Mouse (Mus musculus) heart, embryonic 12.5 days (tissue): ENCODE data around the gene Mrpl45. TPM values are rescaled to one million over a fixed set of nuclear protein-coding genes. Genes with fewer than 3 reads are reported as not detected.

Source experiments
- ATAC-seq: fragments of 200-750 bp; cut with Nextera tagmentation; 2 replicates; pipeline ENCODE4 v1.8.0; 2017; ENCODE audit warnings: moderate TSS enrichment, moderate library complexity; ENCODE audit not compliant: insufficient number of reproducible peaks, low FRiP score
- H3K27ac ChIP-seq: fragments of 300-500 bp; sonication (generic); 2 replicates; pipeline ENCODE4 v1.5.1; 2016; ENCODE audit warnings: mild to moderate bottlenecking, moderate library complexity; ENCODE audit not compliant: poor library complexity, severe bottlenecking
- H3K27me3 ChIP-seq: fragments of 300-500 bp; sonication (generic); replicated peaks from 2 replicates; pipeline ENCODE4 v1.6.1; 2016; ENCODE audit warnings: mild to moderate bottlenecking, moderate library complexity
- H3K36me3 ChIP-seq: fragments of 300-500 bp; sonication (generic); 2 replicates; pipeline ENCODE4 v1.6.1; 2016; ENCODE audit warnings: mild to moderate bottlenecking, moderate library complexity
- H3K4me1 ChIP-seq: fragments of 300-500 bp; sonication (generic); replicated peaks from 2 replicates; pipeline ENCODE4 v1.6.1; 2016; ENCODE audit warnings: mild to moderate bottlenecking
- H3K4me2 ChIP-seq: fragments of 300-500 bp; sonication (generic); 2 replicates; pipeline ENCODE4 v1.6.1; 2016; ENCODE audit warnings: mild to moderate bottlenecking, moderate library complexity
- H3K4me3 ChIP-seq: fragments of 300-500 bp; sonication (generic); 2 replicates; pipeline ENCODE4 v1.5.1; 2016; ENCODE audit warnings: mild to moderate bottlenecking
- H3K9ac ChIP-seq: fragments of 300-500 bp; sonication (generic); 2 replicates; pipeline ENCODE4 v1.6.1; 2016; ENCODE audit warnings: mild to moderate bottlenecking, moderate library complexity
- H3K9me3 ChIP-seq: fragments of 300-500 bp; sonication (generic); replicated peaks from 2 replicates; pipeline ENCODE4 v1.6.1; 2016; ENCODE audit warnings: mild to moderate bottlenecking, moderate library complexity
- whole genome bisulfite sequencing: fragments of 180-500 bp; shearing (Covaris S2); methylation state at CpG from one replicate; pipeline ENCODE4 v1.1.7; 2016; 5-methylcytosine and 5-hydroxymethylcytosine counted together
- polyA plus RNA-seq: library from polyadenylated mRNA; unstranded; fragments of >200 nt; fragmentation: Nextera tagmentation; extraction: Ambion mirVana; gene quantifications from 2 replicates; pipeline ENCODE4 v1.2.1, GENCODE M21; 2016

The Mrpl45 gene
- polyA plus RNA-seq, 1 experiment from 2014 or later: 63.4 TPM

- Histone ChIP-seq H3K4me2 (peak overlapping the region; percentile 74), H3K9ac (peak overlapping the region; percentile 100), H3K27ac (peak overlapping the region; percentile 98), H3K9me3 (no peaks in the 10 kb centered on the region), H3K4me3 (peak overlapping the region; percentile 84), H3K27me3 (no peaks in the 10 kb centered on the region), H3K36me3 (no peaks in the 10 kb centered on the region), H3K4me1 (peaks cover 25% of the 10 kb centered on the region)
- WGBS: under 1% methylated on average over 51 of the region's 64 CpGs
- peak; percentile 77 for ATAC-seq
These were observed 35.9 kb upstream of the Mrpl45 start for GRCm38 (mm10) chr11:97279405-97280215.

GRCm38 (mm10) chr11:97280216-97280861, 35.2 kb upstream of the Mrpl45 start, which contains the start of gene Npepps:
Gene Npepps (minus strand): TSS chr11:97280638.
- Histone ChIP-seq H3K36me3 (no peaks in the 10 kb centered on the region), H3K9ac (peak within 1 kb of the TSS; percentile 100), H3K9me3 (no peaks in the 10 kb centered on the region), H3K27me3 (no peaks in the 10 kb centered on the region), H3K4me2 (peak within 1 kb of the TSS; percentile 74), H3K27ac (peak within 1 kb of the TSS; percentile 98), H3K4me1 (peaks cover 25% of the 10 kb centered on the region), H3K4me3 (peak within 1 kb of the TSS; percentile 84)
- WGBS: under 1% methylated on average over 49 of the region's 83 CpGs
- peak; percentile 85 for ATAC-seq

GRCm38 (mm10) chr11:97282179-97282578, 33.3 kb upstream of the Mrpl45 start:
- peaks cover 24% of the 10 kb centered on the region for H3K4me1 ChIP-seq
- no peak overlapping the region for H3K9ac ChIP-seq
- 82% methylated on average over 6 of the region's 6 CpGs for WGBS
- H3K27ac ChIP-seq: no peak overlapping the region
- H3K4me3 ChIP-seq: no peak overlapping the region
- H3K27me3 ChIP-seq: no peaks in the 10 kb centered on the region
- H3K9me3 ChIP-seq: no peaks in the 10 kb centered on the region
- no peaks in the 10 kb centered on the region for H3K36me3 ChIP-seq
- no peak overlapping the region for H3K4me2 ChIP-seq
- no peak for ATAC-seq

- H3K9me3 ChIP-seq: no peaks in the 10 kb centered on the region
- H3K4me3 ChIP-seq: no peak overlapping the region
- WGBS: 65% methylated on average over 4 of the region's 4 CpGs
- no peaks in the 10 kb centered on the region for H3K36me3 ChIP-seq
- no peak overlapping the region for H3K9ac ChIP-seq
- peaks cover 10% of the 10 kb centered on the region for H3K4me1 ChIP-seq
- H3K27ac ChIP-seq: no peak overlapping the region
- no peaks in the 10 kb centered on the region for H3K27me3 ChIP-seq
- no peak for ATAC-seq
- H3K4me2 ChIP-seq: no peak overlapping the region
These were observed 30.7 kb upstream of the Mrpl45 start for GRCm38 (mm10) chr11:97284854-97285253.

GRCm38 (mm10) chr11:97285852-97286775, 29.4 kb upstream of the Mrpl45 start:
- H3K9ac ChIP-seq: no peak overlapping the region
- H3K27ac ChIP-seq: 0 out of 2 replicates have a peak overlapping the region, but pooled peaks have one; percentile 31
- H3K9me3 ChIP-seq: no peaks in the 10 kb centered on the region
- whole genome bisulfite sequencing: 64% methylated on average over 9 of the region's 9 CpGs
- no peak overlapping the region for H3K4me2 ChIP-seq
- H3K4me3 ChIP-seq: no peak overlapping the region
- peaks cover 10% of the 10 kb centered on the region for H3K4me1 ChIP-seq
- H3K27me3 ChIP-seq: no peaks in the 10 kb centered on the region
- H3K36me3 ChIP-seq: no peaks in the 10 kb centered on the region
- ATAC-seq: no peak

GRCm38 (mm10) chr11:97286973-97287372, 28.5 kb upstream of the Mrpl45 start:
- H3K27ac ChIP-seq: no peak overlapping the region
- no peaks in the 10 kb centered on the region for H3K36me3 ChIP-seq
- H3K27me3 ChIP-seq: no peaks in the 10 kb centered on the region
- no peak overlapping the region for H3K9ac ChIP-seq
- ATAC-seq: no peak
- no peak overlapping the region for H3K4me3 ChIP-seq
- H3K4me1 ChIP-seq: peaks cover 10% of the 10 kb centered on the region
- H3K9me3 ChIP-seq: no peaks in the 10 kb centered on the region
- 62% methylated on average over 6 of the region's 6 CpGs for WGBS
- H3K4me2 ChIP-seq: no peak overlapping the region

GRCm38 (mm10) chr11:97287643-97288042, 27.9 kb upstream of the Mrpl45 start:
- Histone ChIP-seq H3K9me3 (no peaks in the 10 kb centered on the region), H3K4me2 (no peak overlapping the region), H3K27me3 (no peaks in the 10 kb centered on the region), H3K4me1 (peaks cover 10% of the 10 kb centered on the region), H3K36me3 (no peaks in the 10 kb centered on the region), H3K4me3 (no peak overlapping the region), H3K27ac (no peak overlapping the region), H3K9ac (no peak overlapping the region)
- ATAC-seq: no peak

GRCm38 (mm10) chr11:97289276-97290230, 26.0 kb upstream of the Mrpl45 start:
- 51% methylated on average over 12 of the region's 12 CpGs for WGBS
- H3K27me3 ChIP-seq: no peaks in the 10 kb centered on the region
- ATAC-seq: no peak
- H3K4me1 ChIP-seq: peaks cover 10% of the 10 kb centered on the region
- no peaks in the 10 kb centered on the region for H3K36me3 ChIP-seq
- H3K9me3 ChIP-seq: no peaks in the 10 kb centered on the region
- H3K9ac ChIP-seq: no peak overlapping the region
- H3K27ac ChIP-seq: no peak overlapping the region
- no peak overlapping the region for H3K4me2 ChIP-seq
- no peak overlapping the region for H3K4me3 ChIP-seq

- Histone ChIP-seq H3K9me3 (no peaks in the 10 kb centered on the region), H3K4me1 (peaks cover 2% of the 10 kb centered on the region; the same call in 1 of the 2 replicates), H3K27me3 (no peaks in the 10 kb centered on the region), H3K9ac (no peak overlapping the region), H3K4me3 (no peak overlapping the region), H3K27ac (no peak overlapping the region), H3K36me3 (no peaks in the 10 kb centered on the region), H3K4me2 (no peak overlapping the region)
- WGBS: 86% methylated on average over 1 of the region's 1 CpGs
- no peak for ATAC-seq
These were observed 22.8 kb upstream of the Mrpl45 start for GRCm38 (mm10) chr11:97292731-97293130.

GRCm38 (mm10) chr11:97296542-97296941, 19.0 kb upstream of the Mrpl45 start:
- 66% methylated on average over 3 of the region's 4 CpGs for WGBS
- no peaks in the 10 kb centered on the region for H3K27me3 ChIP-seq
- ATAC-seq: no peak
- H3K4me3 ChIP-seq: no peak overlapping the region
- peaks cover 6% of the 10 kb centered on the region; the same call in 1 of the 2 replicates for H3K4me1 ChIP-seq
- H3K36me3 ChIP-seq: no peaks in the 10 kb centered on the region
- H3K9me3 ChIP-seq: no peaks in the 10 kb centered on the region
- no peak overlapping the region for H3K4me2 ChIP-seq
- H3K27ac ChIP-seq: no peak overlapping the region
- no peak overlapping the region for H3K9ac ChIP-seq
